Mouse (Mus musculus): ENCODE data around the gene Gpc6.

Gpc6 gene

DNA sequence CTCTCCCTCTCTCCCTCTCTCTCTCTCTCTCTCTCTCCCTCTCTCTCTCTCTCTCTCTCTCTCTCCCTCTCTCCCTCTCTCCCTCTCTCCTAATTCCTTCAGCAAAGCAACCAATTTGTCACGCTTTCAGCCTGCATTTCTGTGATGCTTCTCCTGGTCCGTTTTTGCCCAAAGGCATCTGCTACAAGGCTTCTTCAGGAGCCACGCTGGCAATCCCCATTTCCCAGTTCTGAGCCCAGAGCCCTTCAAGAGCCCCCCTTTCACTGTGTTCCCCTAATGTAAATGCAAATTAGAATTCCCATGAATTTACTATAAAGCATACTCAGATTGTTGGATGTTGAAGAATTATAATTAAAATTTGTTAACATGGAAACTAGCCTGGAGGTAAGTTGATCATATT is 686.0 kb downstream of the Gpc6 start:
- no peak for DNase-seq (ENCODE audit: low read depth, low spot score)

DNA sequence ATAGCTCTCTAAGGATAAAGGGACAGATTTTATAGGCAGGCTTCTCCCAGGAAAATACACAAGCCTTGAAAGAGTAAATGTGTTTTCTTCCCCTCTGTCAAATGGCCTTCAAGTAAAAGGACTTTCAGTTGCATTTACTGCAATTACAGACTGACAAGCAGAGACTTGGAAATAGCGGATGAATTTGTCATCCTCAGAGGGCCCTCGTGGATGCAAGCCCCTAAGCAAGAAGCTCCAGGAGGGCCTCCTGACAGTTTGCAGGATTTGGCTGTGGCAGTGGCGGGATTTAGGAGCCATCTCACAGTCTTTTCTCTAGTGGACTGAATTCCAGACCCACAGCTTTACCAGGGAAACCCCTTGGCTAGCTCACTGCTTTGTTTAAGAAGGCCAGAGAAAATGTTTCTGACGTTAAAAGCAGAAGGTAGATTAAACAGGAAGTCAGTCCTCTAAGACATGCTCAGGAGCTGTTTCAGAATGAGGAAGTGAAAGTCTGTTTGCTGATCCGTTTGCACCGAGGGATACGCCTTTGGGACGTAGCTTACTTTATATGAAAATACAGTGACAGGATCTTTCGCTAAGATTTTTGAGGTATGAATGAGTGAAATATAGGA is 700.1 kb downstream of the Gpc6 start:
- no peak for DNase-seq (ENCODE audit: low read depth, low spot score)

DNA sequence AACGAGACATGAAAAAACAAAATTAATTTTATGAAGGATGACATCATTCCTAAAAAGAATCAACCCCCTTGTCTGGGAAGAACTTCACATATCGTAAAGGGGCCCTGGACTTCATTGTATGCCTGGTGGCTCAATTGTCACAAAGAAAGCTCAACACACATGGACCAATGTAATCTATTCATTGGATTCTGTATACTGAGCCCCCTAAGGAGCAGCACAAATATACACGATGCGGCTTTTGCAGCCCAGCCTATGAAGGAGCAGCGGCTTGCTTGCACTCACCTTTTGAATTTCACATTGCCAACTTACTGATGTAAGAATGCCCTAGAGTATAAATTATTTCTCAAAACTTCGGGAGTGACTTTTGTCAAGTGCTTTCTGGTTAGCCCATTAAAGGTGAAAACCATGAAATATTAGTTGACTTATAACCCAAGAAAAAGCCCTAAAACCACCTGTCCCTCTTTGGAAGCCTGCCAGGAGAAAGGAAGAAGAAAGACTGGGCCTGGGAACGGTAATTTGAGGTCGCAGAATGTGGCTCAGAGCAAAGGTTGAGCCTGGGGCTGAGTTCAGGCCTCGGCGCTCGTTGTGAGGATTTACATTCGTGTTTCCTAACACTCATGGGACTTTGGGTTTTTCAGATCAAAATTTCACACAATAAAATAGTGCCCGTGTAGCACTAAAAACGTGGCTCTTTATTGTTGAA is 709.3 kb downstream of the Gpc6 start:
- DNase-seq (ENCODE audit: low read depth, low spot score): peak; percentile 16

DNA sequence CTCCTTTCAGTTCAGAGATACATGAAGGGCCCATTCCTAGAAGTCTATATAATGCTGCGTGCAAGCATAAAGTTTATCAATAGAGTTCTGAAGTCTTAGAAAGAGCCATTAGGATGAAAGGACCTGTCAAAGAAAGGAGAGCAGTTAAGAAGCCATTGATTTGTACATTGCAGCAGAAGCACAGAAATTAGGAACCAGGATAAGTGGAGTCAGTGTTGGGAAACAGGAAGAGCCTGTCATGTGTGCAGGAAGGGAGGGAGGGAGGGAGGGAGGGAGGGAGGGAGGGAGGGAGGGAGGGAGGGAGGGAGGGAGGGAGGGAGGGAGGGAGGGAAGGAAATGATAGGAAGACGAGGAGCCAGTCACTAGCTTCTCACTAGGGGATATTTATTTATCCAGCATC is 716.7 kb downstream of the Gpc6 start:
- no peak for DNase-seq (ENCODE audit: low read depth, low spot score)

DNA sequence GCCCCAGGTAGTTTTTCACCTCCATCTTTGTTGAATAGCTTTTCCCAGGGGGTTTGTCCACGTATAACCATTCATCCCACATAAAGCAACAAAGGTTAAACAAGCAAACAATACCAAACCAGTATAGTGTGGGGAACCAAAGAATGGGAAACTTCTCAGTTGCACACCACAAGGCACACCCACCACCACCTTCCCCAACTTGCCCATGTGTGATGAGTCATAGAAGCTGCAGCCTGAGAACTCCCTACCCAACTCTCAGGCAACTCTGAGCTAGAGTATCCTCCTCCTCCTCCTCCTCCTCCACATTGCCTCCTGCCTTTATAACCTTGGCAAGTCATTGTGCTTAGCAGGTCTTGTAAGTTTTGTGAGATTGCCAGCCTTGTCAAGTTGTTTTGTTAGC is 718.0 kb downstream of the Gpc6 start:
- DNase-seq (ENCODE audit: low read depth, low spot score): no peak

DNA sequence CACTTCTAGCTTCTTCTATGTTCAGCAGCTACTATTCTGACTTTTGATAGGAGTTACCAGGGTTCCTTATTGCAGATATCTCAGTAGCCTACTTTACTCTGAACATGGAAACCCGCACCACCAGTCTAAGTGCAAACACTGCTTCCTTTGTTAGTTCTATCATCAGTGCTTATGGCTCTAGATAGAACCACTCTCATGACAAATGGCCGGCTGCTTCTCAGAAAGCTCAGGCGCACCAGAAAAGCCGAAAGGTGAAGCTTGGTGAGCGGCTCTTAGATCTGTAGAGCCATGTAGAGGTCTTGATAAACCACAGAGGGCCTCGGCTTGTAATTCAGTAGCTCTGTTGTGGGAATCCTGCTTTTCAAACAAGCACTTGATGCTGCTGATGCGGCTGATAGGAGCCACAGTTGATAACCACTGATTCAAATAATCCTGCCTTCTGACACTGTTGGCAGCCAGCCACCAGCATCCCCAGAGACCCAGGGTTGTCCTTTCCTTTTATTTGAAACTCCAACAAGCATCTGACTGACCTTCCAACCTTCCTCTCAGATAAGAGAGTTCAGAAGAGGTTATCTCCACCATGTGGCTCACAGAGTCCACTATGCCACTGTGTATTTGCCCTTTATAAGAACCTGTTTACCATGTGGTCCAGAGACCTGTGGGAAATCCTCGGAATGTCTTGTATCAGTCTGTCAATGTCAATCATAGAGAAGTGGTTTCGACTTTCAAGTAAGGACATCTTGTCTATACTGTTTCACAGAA is 723.3 kb downstream of the Gpc6 start:
- DNase-seq (ENCODE audit: low read depth, low spot score): no peak

DNA sequence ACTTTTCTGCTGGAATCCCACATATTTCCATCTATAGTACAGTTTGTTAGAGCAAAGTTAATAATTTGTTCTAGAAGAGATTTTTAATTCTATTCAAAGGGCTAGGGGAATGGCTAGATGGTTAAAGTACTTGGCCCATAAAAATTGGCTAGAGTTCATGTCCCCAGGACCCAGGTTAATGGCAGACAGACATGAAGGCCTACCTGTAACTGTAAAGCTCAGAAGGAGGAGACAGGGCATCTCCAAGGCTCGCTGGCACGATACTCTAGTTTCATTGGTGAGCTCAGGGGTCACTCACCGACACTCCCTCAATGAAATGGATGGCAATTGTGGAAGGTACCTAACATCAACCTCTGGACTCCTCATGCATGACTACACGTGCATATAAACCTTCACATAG is 725.0 kb downstream of the Gpc6 start:
- DNase-seq (ENCODE audit: low read depth, low spot score): no peak

DNA sequence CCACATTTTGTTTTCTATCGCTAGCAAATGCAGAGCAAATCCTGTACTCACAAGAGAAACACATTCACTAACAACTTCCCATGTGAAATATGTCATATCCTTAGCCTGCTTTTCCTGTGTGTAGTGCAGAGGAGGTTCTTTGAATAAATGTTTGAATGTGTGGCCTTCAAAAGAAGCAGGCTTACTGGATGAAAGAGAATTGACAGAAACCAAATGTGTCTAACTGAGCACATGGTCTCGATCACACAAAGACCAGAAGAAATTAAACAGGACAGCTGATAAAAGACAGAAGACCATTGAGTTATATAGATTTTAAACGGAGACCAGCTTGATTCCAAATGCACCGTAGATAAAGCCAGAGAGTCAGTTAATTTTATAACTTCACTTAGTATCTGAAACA is 726.2 kb downstream of the Gpc6 start:
- no peak for DNase-seq (ENCODE audit: low read depth, low spot score)

DNA sequence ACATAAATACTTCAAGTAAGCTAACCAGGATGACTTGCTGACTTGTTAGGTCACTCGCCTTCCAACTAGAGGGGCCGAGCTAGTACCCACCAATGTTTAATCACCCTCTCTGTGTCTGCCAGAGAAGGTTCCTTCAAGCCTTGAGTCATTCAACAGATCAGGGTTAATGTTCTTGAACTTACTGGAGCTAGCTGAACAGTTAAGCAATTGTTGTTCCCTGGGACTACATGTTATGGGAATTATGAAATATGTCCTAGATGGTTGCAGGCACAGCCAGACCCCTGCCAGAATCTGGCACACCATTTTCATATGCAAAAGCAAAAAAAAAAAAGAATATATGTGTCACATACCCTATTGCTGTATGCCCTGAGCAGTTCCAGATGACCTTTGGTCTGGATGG is 726.8 kb downstream of the Gpc6 start:
- DNase-seq (ENCODE audit: low read depth, low spot score): no peak

DNA sequence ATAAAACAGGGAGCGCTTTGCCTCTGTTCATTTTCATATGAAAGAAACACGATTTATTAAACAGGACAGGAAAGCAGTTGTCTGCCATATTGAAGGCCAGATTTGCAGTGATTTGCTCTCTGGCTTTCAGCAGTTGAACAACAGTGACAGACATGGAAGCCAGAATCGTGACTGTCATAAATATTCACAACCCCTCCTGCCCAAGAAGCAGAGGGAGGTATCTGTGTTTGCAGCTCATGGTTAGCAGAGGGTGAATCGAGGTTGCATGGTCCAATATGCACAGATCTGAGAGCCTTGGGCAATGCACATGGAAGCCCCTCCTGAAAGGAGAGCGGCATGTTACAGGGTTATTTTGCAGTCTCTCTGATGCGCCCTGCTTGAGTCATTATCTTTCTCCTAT is 730.3 kb downstream of the Gpc6 start:
- DNase-seq (ENCODE audit: low read depth, low spot score): no peak

DNA sequence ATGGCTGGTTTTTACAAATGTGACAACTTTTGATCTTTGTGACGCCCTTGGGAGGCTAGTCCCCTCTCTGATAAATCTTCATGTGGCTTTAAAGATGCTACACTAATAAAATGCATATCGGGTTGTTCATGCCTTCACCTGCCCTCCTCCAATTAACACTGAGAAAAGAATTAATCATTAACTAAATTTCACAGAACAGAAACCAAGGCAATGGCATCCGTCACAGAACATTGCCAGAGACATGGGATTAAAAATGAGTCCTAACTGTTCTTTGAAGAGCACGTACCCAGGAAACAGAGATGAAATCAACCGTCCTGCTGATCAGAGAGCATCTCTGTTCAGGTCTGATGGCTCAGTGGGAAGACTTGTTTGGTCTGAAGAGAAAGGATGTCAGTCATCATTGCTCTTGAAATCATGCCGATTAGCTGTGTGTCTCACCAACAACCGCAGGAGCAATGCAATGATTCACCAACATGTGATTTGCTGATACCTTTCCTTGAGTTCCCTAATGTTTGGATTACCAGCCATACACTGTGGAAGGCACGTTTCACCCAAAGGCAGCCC is 734.2 kb downstream of the Gpc6 start:
- no peak for DNase-seq (ENCODE audit: low read depth, low spot score)

DNA sequence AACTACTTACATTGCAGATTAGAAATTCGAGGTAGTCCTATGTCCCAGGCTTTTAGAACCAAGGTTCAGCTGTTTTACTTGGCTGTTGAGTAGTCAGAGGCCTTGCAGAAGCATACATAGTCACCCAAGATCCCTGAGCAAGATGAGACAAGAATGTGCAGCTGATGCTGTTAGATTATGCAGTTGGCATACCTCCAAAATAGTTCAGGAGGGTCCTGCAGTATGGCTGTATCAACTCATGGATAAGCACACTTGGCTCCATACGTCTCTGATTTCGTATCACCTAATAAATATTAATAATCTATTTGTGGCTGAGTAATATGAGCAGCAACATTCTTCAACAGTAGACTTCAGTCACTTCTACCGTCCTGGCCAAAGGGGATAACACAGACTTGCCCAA is 737.1 kb downstream of the Gpc6 start:
- DNase-seq (ENCODE audit: low read depth, low spot score): no peak

DNA sequence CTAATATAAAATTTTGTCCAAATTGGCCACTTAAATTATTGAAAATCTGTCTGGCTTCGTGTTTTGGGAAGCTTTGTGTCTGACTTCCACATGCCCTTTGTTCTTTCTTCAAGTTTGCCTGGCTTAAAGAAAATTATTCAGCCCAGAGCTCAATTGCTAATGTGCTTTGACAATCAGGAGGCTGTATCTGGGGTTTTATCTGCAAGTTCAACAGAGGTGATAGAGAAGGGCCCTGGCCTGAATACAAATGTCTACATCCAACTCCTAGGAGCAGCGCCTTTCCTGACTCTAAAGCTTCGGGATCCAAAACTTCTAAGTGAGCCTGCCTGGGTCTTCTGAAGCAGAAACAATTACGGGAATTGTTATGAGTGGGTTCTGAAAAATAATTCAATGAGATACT is 739.7 kb downstream of the Gpc6 start:
- DNase-seq (ENCODE audit: low read depth, low spot score): no peak

DNA sequence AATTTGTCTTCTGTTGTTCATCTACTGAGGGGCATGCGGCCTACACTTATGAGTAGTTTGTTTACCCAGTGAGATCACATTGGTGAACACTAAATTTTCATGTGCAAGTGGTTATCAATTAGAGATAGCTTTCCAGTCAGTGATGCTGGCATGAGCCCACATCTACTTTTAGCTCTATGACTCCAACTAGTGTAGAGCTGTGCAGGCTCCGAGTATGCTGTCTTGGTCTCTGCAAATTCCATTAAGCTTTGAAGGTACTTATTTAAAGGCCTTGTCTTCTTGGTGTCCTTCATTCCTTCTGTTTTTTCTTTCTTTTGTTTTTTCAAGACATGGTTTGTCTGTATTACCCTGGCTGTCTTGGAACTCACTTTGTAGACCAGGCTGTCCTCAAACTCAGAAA is 741.0 kb downstream of the Gpc6 start:
- DNase-seq (ENCODE audit: low read depth, low spot score): no peak

DNA sequence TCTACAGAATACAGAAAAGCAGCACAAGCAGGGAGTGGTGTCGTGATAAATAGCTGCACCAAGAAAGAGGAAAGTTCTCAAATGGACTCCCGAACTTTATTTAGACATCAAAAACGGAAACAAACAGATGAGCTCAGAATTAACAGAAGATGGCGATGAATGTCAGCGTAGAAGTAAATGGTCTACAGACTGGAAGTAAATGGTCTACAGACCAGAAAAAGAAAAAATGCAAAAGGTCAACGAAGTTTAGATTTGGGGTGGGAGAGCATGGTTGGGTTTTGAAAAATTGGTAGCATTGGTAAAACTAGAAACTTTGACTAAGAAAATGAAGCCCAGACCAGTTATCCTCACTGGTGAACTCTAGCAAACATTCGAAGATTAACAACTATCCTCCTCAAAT is 748.4 kb downstream of the Gpc6 start:
- DNase-seq (ENCODE audit: low read depth, low spot score): no peak

DNA sequence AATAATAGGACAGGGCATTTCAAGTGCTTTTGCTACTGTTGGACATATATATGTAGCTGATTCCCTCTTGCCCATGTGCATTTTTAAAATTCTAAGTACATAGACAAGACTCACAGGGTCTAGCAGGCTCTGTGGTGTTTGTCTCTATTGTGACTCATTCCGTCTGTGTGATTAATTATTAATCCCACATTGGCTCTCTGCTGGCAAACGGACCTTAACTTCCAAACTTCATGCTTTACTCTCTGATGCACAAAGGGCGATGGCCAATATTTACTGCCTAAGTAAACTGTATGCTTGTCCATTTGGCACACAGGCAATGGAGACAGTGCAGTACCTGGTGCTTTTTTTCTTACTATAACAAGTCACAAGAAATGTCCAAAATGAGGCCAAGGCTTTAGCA is 749.4 kb downstream of the Gpc6 start:
- no peak for DNase-seq (ENCODE audit: low read depth, low spot score)

DNA sequence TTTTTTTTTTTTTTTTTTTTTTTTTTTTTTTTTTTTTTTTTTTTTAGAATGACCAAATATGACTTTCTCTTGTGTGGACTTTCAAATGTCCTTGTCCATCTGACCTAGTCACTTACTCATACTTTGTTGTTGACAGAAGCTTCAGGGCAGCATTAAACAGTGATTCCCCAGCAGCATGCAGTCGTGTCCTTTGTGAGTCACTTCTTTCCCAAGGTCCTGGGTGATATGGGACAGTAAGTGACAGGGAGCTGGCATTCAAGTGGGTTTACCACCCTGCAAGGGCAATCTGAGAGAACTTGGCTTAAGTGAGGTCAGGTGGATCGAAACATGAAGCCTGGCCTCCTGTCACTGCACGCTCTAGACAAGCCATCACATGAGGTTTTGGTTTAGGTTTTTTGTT is 754.8 kb downstream of the Gpc6 start:
- DNase-seq (ENCODE audit: low read depth, low spot score): no peak

DNA sequence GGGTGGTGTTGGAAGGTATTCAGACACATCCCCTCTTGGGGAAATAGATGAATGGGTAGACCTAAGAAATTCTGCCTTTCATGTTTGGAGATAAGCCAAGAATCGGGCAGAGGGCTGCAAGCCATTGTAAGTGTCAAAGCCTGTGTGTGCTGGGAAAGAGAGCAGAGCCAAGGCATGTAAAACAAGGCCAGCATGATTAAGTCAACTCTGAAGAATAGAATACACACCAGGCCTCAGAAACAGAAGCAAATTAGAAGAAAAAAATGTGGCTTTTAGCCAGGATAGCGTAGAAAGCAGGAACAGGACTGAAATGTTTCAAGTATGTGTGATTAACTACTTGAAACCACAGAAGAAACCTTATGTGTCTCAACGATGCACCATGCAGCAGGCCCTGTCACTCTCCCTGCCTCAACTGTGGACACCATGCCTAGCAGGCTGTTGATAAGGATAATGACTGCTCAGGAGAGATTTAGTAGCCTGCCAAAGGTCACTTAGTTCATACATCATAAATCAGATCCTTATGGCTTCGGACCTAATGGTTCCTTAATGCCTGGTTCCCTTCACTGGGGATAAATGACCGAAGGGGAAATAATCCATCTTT is 756.3 kb downstream of the Gpc6 start:
- peak; percentile 31 for DNase-seq (ENCODE audit: low read depth, low spot score)

DNA sequence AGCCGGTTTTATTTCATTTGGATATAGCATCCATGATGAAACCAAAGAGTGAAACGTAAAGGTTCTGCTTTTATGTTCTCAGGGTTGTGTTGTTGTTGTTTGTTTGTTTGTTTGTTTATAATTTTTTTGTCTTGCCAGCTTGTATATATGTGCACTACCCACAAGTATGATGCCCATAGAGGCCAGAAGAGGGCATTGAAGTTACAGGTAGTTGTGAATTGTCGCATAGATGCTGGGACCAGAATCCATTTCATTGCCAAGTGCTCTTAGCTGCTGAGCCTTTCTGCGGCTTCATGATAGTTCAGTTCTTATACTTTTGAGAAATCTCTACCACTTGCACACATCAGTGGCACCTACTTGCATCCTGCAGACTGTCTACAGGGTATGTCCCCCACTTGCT is 758.0 kb downstream of the Gpc6 start:
- no peak for DNase-seq (ENCODE audit: low read depth, low spot score)

DNA sequence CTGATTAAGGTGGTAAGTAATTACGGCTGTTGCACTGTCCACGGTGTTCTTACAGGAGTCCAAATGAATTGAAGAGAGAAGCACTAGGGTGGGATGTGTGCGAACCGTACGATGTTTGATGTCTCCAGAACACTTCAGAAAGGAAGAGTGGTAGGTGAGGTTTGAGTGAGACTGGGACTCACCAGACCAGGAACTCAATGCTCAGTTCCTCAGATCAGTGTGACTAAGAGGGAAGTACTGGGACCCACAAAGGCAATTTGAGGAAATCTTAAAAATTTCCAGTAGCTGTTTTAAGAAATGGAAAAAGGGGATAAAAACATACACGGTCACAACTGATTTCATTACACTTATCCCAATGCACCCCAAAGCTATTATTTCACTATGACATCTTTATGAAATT is 764.7 kb downstream of the Gpc6 start:
- no peak for DNase-seq (ENCODE audit: low read depth, low spot score)

DNA sequence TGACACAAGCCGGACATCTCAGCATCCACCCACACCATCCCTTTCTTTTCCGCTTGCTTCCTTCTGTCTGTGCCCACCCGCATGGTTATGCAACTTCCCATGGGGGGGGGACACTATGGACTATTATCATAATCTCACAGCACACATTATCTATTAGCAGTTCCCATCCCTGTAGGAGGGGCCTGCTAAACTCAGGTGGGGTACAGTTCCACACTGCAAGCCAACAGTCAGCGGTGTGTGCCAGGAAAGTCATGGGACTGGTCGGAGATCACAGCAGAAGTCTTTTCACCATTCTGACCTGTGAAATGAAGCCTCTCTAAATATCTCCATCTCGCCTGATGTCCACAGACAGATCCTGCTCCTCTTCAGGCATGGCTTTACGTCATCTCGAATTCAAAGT is 770.5 kb downstream of the Gpc6 start:
- DNase-seq (ENCODE audit: low read depth, low spot score): no peak

DNA sequence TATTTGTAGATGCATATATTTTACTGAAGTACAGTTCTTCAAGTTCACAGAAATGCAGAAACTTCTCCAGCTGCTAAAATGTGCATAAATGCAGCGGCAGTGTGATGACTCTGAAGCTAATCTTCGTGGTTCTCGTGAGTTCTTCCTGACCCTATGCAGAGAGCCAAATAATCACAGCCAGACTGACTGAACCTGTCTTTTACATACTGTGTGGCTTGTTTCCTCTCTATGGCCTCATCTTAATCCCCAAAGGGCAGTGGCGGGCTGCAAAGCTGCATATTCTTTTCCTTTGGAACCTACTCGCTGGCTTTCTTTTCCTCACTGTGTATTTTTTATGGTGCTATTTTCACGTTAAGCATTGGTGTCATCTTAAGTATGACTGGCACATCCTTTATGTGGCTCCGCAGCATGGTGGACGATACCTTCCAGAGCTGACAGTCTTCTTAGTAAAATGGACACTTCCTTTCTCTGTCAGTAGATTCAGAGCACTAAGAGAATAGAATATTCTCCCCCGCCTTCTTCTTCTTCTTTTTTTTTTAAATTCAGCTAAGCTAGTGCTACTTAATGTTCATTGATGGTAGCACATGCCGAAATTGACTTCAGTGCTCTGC is 775.7 kb downstream of the Gpc6 start:
- DNase-seq (ENCODE audit: low read depth, low spot score): no peak
